ENCODE assay signal across 9 mouse cellular contexts in the genomic region with DNA sequence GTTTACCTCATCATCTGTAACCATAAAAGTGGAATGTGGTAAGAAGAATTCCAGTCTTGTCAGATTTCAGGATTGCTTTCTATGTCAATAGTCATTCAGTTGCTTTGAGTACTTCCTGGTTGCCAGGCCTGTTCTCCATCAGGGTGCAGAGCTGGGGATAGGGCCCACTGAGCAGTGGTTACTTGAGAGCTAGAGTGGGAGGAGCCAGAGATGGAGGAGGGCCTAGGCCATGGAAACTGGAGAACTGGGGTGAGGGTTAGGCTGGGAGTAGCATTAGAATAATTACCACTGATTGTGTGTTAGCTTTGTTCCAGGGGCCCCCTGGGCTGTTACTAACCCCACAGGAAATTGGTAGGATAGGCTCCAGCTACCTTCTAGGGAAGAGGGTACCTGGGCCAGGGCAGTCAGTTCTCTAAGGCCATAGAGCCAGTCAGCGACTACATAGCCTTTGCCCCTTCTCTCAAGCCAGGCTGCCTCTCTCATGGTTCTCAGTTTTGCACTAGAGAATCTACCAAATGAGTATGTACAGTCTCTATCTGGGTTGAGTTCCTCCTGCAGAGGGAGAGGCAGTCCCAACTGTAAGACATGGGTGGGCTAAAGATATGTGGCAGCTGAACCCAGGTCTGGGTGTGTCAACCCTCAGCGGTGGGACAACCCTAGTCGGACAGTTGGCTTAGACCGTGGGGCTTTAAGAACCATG. TPM values are rescaled to one million over a fixed set of nuclear protein-coding genes. Genes with fewer than 3 reads are reported as not detected.
A peak's percentile ranks its signal among the peaks of the same experiment; 100 is the strongest.
DNase-seq lines count a peak whose midpoint lies in the region; ATAC-seq and TF ChIP-seq lines count a peak whose summit lies in the region.
"Had no signal": no experiment of that assay in that cellular context is flagged by ENCODE, and none has a peak within 500 bp of the region (broad histone marks: within the 10 kb centered on the region; RNA-seq: fewer than 3 reads in every experiment).

No protein-coding gene starts in this region.

- peak; percentile 93 for ATAC-seq in kidney, embryonic 16.5 days (ENCODE audit: low FRiP score, low TSS enrichment)
- ATAC-seq in liver, embryonic 14.5 days (ENCODE audit: insufficient read depth), result peak; percentile 68
- ATAC-seq in stomach, embryonic 14.5 days (ENCODE audit: insufficient number of reproducible peaks, insufficient read depth, low FRiP score, low read depth), result peak; percentile 78
- ATAC-seq in forebrain, embryonic 16.5 days, result no peak
- ATAC-seq: Patski had no signal

- H3K4me1 ChIP-seq in kidney, embryonic 16.5 days (ENCODE audit: insufficient read depth, low read length), result peaks cover 6% of the 10 kb centered on the region; the same call in 1 of the 2 replicates
- peaks cover 23% of the 10 kb centered on the region for H3K4me1 ChIP-seq in embryonic facial prominence, embryonic 10.5 days
- peaks cover 80 to 81% of the 10 kb centered on the region in 2 experiments for H3K4me1 ChIP-seq in liver, embryonic 14.5 days (replicated peaks; ENCODE audit: control insufficient read depth in 2 of 2, insufficient read depth in 2 of 2, low read length in 1 of 2)
- H3K4me1 ChIP-seq in stomach, embryonic 14.5 days (ENCODE audit: control insufficient read depth, insufficient read depth, low read length), result 0 out of 2 replicates have a peak, but pooled peaks cover 3% of the 10 kb centered on the region
- H3K4me1 ChIP-seq in forebrain, embryonic 16.5 days (replicated peaks; ENCODE audit: control insufficient read depth, insufficient read depth, low read length), result no peaks in the 10 kb centered on the region

- no peak for TF ChIP-seq EP300 in liver, embryonic 14.5 days (IDR thresholded peaks at IDR 0.05; ENCODE audit: low read depth)

- no peak for TF ChIP-seq CTCF in liver, embryonic 14.5 days (IDR thresholded peaks at IDR 0.05; ENCODE audit: low read depth)

- H3K27me3 ChIP-seq in kidney, embryonic 16.5 days (ENCODE audit: insufficient read depth, low read length), result no peaks in the 10 kb centered on the region
- no peaks in the 10 kb centered on the region for H3K27me3 ChIP-seq in embryonic facial prominence, embryonic 10.5 days (replicated peaks; ENCODE audit: low read depth, poor library complexity, severe bottlenecking)
- H3K27me3 ChIP-seq in liver, embryonic 14.5 days (ENCODE audit: control insufficient read depth, insufficient read depth, low read length), result no peaks in the 10 kb centered on the region
- H3K27me3 ChIP-seq in stomach, embryonic 14.5 days (ENCODE audit: control insufficient read depth, insufficient read depth, low read length), result no peaks in the 10 kb centered on the region
- no peaks in the 10 kb centered on the region for H3K27me3 ChIP-seq in forebrain, embryonic 16.5 days (replicated peaks; ENCODE audit: control insufficient read depth, insufficient read depth, low read length)
- H3K27me3 ChIP-seq: Patski had no signal

- H3K9me3 ChIP-seq in kidney, embryonic 16.5 days (ENCODE audit: low read length), result no peaks in the 10 kb centered on the region
- H3K9me3 ChIP-seq in embryonic facial prominence, embryonic 10.5 days, result no peaks in the 10 kb centered on the region
- no peaks in the 10 kb centered on the region for H3K9me3 ChIP-seq in liver, embryonic 14.5 days (ENCODE audit: control insufficient read depth, low read length)
- no peaks in the 10 kb centered on the region for H3K9me3 ChIP-seq in stomach, embryonic 14.5 days (ENCODE audit: control insufficient read depth, low read depth, low read length)
- no peaks in the 10 kb centered on the region for H3K9me3 ChIP-seq in forebrain, embryonic 16.5 days (ENCODE audit: control insufficient read depth, low read length)

- DNase-seq in kidney, postnatal 25 days, result no peak
- peak; percentile 61 for DNase-seq in embryonic facial prominence, embryonic 10.5 days (ENCODE audit: low spot score)
- DNase-seq in liver, embryonic 14.5 days (ENCODE audit: low read depth in 3 of 3, low spot score in 3 of 3), result peak; percentile 60 to 66 (median 64)
- no peak for DNase-seq in left cerebral cortex, postnatal 4 days
- DNase-seq in right cerebral cortex, adult 18-20 months, result no peak

- no peak overlapping the region for H3K9ac ChIP-seq in kidney, embryonic 16.5 days (replicated peaks; ENCODE audit: low read length)
- H3K9ac ChIP-seq in liver, embryonic 14.5 days (replicated peaks), result peak overlapping the region; percentile 74
- no peak overlapping the region for H3K9ac ChIP-seq in stomach, embryonic 14.5 days (replicated peaks; ENCODE audit: low read depth, low read length)
- no peak overlapping the region for H3K9ac ChIP-seq in forebrain, embryonic 16.5 days (replicated peaks; ENCODE audit: low read depth, low read length)

- H3K36me3 ChIP-seq in kidney, embryonic 16.5 days (ENCODE audit: insufficient read depth, low read length), result no peaks in the 10 kb centered on the region
- no peaks in the 10 kb centered on the region for H3K36me3 ChIP-seq in embryonic facial prominence, embryonic 10.5 days (replicated peaks)
- H3K36me3 ChIP-seq in liver, embryonic 14.5 days (replicated peaks; ENCODE audit: control insufficient read depth, insufficient read depth, low read depth), result no peaks in the 10 kb centered on the region
- H3K36me3 ChIP-seq in stomach, embryonic 14.5 days (ENCODE audit: control insufficient read depth, insufficient read depth, low read length), result no peaks in the 10 kb centered on the region
- H3K36me3 ChIP-seq in forebrain, embryonic 16.5 days (ENCODE audit: control insufficient read depth, insufficient read depth), result no peaks in the 10 kb centered on the region

- WGBS in kidney, embryonic 16.5 days, result 61% methylated on average over 4 of the region's 4 CpGs
- WGBS in embryonic facial prominence, embryonic 10.5 days, result 83% methylated on average over 4 of the region's 4 CpGs
- WGBS in liver, embryonic 14.5 days (ENCODE audit: insufficient replicate concordance), result 17% methylated on average over 4 of the region's 4 CpGs
- WGBS in stomach, embryonic 14.5 days, result 73% methylated on average over 4 of the region's 4 CpGs
- whole genome bisulfite sequencing in forebrain, embryonic 16.5 days, result 78% methylated on average over 4 of the region's 4 CpGs

- H3K4me3 ChIP-seq in kidney, embryonic 16.5 days (ENCODE audit: low read length), result no peak overlapping the region
- H3K4me3 ChIP-seq in embryonic facial prominence, embryonic 10.5 days, result no peak overlapping the region
- H3K4me3 ChIP-seq in liver, embryonic 14.5 days (ENCODE audit: insufficient read depth in 1 of 2, low read depth in 2 of 2, low read length in 2 of 2), result peak overlapping the region; percentile 31 to 45
- no peak overlapping the region for H3K4me3 ChIP-seq in stomach, embryonic 14.5 days (ENCODE audit: low read depth, low read length)
- H3K4me3 ChIP-seq in forebrain, embryonic 16.5 days (replicated peaks; ENCODE audit: low read length), result no peak overlapping the region

- H3K27ac ChIP-seq in kidney, embryonic 16.5 days (ENCODE audit: low read length), result no peak overlapping the region
- H3K27ac ChIP-seq in embryonic facial prominence, embryonic 10.5 days (replicated peaks), result peak overlapping the region; percentile 66
- H3K27ac ChIP-seq in liver, embryonic 14.5 days, result peak overlapping the region; percentile 98
- H3K27ac ChIP-seq in stomach, embryonic 14.5 days (ENCODE audit: low read length), result no peak overlapping the region
- H3K27ac ChIP-seq in forebrain, embryonic 16.5 days (ENCODE audit: low read length), result no peak overlapping the region

- intact Hi-C loops in left cerebral cortex, postnatal 4 days (cut with DNase I), result no loop called here

- no peak overlapping the region for H3K4me2 ChIP-seq in kidney, embryonic 16.5 days (replicated peaks; ENCODE audit: low read depth, low read length)
- H3K4me2 ChIP-seq in liver, embryonic 14.5 days (ENCODE audit: low read depth), result peak overlapping the region; percentile 83
- no peak overlapping the region for H3K4me2 ChIP-seq in stomach, embryonic 14.5 days (replicated peaks; ENCODE audit: low read depth, low read length)
- H3K4me2 ChIP-seq in forebrain, embryonic 16.5 days (ENCODE audit: low read length), result no peak overlapping the region

RNA-seq across cellular contexts. Expression of a gene that starts 23.3 kb away (rescaled TPM):
- polyA plus RNA-seq in kidney, embryonic 16.5 days (2015; fragmentation: Nextera tagmentation; extraction: Ambion mirVana), result 4.7 and 4.9 TPM in 2 replicates
- polyA plus RNA-seq in embryonic facial prominence, embryonic 10.5 days (2016; fragmentation: Nextera tagmentation; extraction: Ambion mirVana), result 5.3 and 5.8 TPM in 2 replicates
- 7.3 and 11.7 TPM in 2 replicates for polyA plus RNA-seq in liver, embryonic 14.5 days (2012; rRNA removed)
- 24.6 and 25.2 TPM in 2 replicates for polyA plus RNA-seq in liver, embryonic 14.5 days (2014; fragmentation: Nextera tagmentation; extraction: Ambion mirVana)
- 6.4 and 7.1 TPM in 2 replicates for polyA plus RNA-seq in stomach, embryonic 14.5 days (2014; fragmentation: Nextera tagmentation; extraction: Ambion mirVana)
- total RNA-seq in left cerebral cortex, postnatal 4 days (2021), result under 1 TPM; 0.84 to 0.97 TPM
- 1.0 and 1.8 TPM in 2 replicates for polyA plus RNA-seq in forebrain, embryonic 16.5 days (2015; fragmentation: Nextera tagmentation; extraction: Ambion mirVana)

RNA-seq across cellular contexts. Expression of a gene that starts 54.9 kb away (rescaled TPM):
- polyA plus RNA-seq in kidney, embryonic 16.5 days (2015; fragmentation: Nextera tagmentation; extraction: Ambion mirVana), result 153 and 155 TPM in 2 replicates
- polyA plus RNA-seq in embryonic facial prominence, embryonic 10.5 days (2016; fragmentation: Nextera tagmentation; extraction: Ambion mirVana), result 159 and 162 TPM in 2 replicates
- polyA plus RNA-seq in liver, embryonic 14.5 days (2012; rRNA removed), result 32.3 and 50.1 TPM in 2 replicates
- polyA plus RNA-seq in liver, embryonic 14.5 days (2014; fragmentation: Nextera tagmentation; extraction: Ambion mirVana), result 129 and 132 TPM in 2 replicates
- polyA plus RNA-seq in stomach, embryonic 14.5 days (2014; fragmentation: Nextera tagmentation; extraction: Ambion mirVana), result 150 and 158 TPM in 2 replicates
- total RNA-seq in left cerebral cortex, postnatal 4 days (2021), result 10 to 100 TPM; 23.7 to 27.9 TPM
- polyA plus RNA-seq in forebrain, embryonic 16.5 days (2015; fragmentation: Nextera tagmentation; extraction: Ambion mirVana), result 81.1 and 84.3 TPM in 2 replicates

RNA-seq across cellular contexts. Expression of a gene that starts 54.9 kb away (rescaled TPM):
- 150 and 152 TPM in 2 replicates for polyA plus RNA-seq in kidney, embryonic 16.5 days (2015; fragmentation: Nextera tagmentation; extraction: Ambion mirVana)
- 124 and 129 TPM in 2 replicates for polyA plus RNA-seq in embryonic facial prominence, embryonic 10.5 days (2016; fragmentation: Nextera tagmentation; extraction: Ambion mirVana)
- 31.8 and 47.7 TPM in 2 replicates for polyA plus RNA-seq in liver, embryonic 14.5 days (2012; rRNA removed)
- 66.0 and 68.3 TPM in 2 replicates for polyA plus RNA-seq in liver, embryonic 14.5 days (2014; fragmentation: Nextera tagmentation; extraction: Ambion mirVana)
- 125 TPM in 2 replicates for polyA plus RNA-seq in stomach, embryonic 14.5 days (2014; fragmentation: Nextera tagmentation; extraction: Ambion mirVana)
- 10 to 100 TPM; 48.9 to 50.0 TPM for total RNA-seq in left cerebral cortex, postnatal 4 days (2021)
- 101 and 109 TPM in 2 replicates for polyA plus RNA-seq in forebrain, embryonic 16.5 days (2015; fragmentation: Nextera tagmentation; extraction: Ambion mirVana)

Comparison
In these comparisons a context has a peak if more than half of its experiments do, and no peak if none do; other contexts are left out.
1. H3K27ac ChIP-seq: peak in embryonic facial prominence, embryonic 10.5 days (single experiment) and liver, embryonic 14.5 days (single experiment); none in kidney, embryonic 16.5 days (single experiment), stomach, embryonic 14.5 days (single experiment) and forebrain, embryonic 16.5 days (single experiment).
2. H3K4me3 ChIP-seq: peak in liver, embryonic 14.5 days (2 of 2); none in kidney, embryonic 16.5 days (single experiment), embryonic facial prominence, embryonic 10.5 days (single experiment), stomach, embryonic 14.5 days (single experiment) and forebrain, embryonic 16.5 days (single experiment).
3. DNase-seq: peak in embryonic facial prominence, embryonic 10.5 days (single experiment) and liver, embryonic 14.5 days (3 of 3); none in kidney, postnatal 25 days (0 of 2), left cerebral cortex, postnatal 4 days (single experiment) and right cerebral cortex, adult 18-20 months (single experiment).